Mouse (Mus musculus): ENCODE results near the gene Comp.

Comp gene

DNA sequence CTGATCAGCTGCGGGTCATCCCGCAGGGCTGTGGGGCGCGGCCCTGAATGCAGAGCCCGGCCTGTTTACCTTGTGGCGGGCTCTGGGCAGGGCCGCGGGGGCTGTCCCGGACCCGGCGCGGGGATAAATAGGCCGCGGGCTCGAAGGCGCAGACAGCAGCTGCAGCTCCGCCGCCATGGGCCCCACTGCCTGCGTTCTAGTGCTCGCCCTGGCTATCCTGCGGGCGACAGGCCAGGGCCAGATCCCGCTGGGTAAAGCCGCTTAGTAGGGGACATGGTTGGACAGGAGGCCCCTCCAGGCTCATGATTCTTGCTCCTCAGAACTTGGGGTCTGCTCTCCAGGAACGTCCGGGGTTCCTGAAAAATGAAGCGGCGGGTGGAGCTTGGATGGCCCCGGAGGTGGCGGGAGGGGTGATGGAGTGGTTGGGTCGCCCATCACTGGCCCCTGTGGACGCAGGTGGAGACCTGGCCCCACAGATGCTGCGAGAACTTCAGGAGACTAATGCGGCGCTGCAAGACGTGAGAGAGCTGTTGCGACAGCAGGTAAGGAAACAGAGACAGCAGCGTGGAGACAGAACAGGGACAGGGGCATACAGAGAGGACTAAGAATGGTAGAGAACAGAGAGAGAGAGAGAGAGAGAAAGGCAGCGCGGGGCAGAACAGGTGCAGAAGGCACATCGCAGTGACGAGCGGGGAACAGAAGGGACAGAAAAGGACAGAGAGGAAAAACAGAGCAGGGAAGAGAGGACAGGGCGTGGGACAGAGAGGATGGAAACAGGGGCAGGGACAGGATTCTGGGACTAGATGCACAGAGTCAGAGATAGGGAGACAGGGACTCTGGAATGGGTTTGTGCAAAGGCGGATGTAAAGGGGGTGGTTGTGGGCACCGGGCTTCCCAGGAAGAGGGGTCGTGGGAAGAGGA is at the start of gene Comp:
Gene Comp, plus strand, starts transcription at position 162 of the 921 bp plus-strand sequence.
- peak in 1 of 2 experiments; percentile 44 for DNase-seq

DNA sequence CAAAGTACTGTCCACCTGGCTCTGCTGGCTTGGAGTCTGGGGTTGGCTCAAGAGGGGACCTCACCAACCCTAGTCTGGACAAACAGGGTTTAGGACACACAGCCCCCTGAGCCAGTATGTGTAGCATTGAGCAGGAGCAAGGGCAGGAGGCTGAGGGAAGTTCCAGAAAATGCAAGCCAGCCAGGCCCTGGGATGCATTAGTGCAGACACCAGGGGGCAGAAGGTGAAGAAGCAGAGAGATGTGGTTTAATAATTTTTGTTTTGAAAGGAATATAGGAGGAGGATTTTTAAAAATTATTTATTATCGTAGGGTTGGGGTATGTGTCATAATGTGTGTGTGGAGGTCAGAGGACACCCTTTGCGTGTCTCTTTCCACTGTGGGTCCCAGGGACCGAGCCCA is 49.6 kb upstream of the Comp start:
- DNase-seq, result no peak

DNA sequence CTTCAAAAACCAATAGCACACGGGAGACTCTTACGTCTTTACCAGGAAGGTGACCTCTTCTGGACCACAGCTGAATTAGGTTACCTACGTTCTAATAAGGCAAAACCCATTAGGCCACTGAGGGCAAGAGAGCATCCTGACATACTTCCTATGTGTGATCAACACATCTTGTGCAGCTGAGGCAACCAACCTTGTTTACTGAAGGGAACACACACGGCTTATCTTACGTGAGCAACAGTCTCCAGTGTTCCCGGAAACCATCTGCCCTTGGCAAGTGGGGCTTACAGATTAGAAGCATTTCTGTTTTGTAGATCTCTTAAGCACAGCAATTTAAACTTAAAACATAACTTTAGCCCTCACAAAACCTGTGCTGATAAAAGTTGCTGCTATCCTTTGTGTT is 45.8 kb upstream of the Comp start:
- DNase-seq, result no peak

DNA sequence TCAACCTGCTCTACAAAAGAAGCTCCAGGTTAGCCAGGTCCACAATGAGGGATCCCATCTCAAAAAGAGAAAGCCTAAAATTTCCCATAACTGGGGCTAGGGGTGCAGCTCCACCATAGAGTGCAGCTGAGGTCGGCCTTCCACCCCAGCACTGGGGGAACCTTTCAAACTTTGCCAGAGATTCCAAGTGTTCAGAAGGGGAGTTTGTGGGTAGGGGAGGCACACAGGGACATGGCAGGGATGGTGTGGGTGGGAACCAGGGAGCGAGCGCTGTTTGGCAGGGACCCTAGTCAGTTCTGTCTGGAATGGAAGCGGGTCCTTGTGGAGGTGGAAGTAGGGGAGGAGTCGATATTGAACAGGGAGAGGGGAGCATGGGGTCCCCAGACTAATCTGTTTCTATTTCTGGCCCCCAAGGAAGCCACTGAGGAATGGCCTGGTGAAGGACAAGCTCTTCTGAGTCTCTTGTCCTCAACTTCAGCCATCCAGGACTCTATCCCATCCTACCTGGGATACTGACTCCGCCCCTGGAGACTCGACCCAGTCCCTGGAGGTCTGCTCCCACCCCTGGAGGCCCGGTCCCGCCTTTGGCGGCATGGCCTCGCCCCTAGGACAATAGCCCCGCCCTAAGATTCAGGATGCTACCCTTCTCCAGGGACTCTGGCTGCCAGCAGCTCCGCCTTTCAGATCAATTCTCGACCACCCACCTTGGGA is 44.1 kb upstream of the Comp start, which contains the start of gene Gdf1:
Gene Gdf1, plus strand, starts transcription at position 694 of the 711 bp plus-strand sequence.
- DNase-seq, result no peak

DNA sequence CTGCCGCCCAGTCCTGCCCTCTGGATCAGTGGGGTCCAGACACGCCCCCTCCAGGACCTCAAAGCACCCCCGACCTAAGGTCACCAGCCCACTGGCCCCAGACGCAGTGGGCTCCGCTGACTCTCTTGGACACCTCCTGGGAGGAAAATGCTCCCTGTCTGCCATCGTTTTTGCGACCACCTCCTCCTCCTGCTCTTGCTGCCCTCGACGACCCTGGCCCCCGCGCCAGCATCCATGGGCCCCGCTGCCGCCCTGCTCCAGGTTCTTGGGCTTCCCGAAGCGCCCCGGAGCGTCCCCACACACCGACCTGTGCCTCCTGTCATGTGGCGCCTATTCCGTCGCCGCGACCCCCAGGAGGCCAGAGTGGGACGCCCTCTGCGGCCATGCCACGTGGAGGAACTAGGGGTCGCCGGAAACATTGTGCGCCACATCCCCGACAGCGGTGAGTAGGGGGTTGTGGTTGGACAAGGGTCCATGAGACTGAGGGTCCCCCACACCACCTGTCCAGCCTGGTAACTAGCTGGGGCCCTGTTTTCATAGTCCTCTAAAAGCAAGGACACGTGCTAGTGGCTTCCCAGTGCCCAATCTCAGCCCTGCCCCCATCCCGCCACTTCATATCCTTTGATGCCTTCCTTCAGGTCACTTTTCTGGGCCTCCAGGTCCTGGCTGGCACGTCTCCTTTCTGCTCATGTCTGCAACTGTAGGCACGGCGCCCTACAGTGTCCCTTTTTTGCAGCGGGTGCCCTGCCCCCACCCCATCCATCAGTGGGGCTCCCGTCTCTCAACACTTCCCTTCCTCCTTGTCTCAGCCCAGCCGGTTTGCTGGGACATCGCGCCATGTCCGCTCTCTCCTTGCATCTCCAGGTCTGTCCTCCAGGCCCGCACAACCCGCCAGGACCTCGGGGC is 43.3 kb upstream of the Comp start:
- no peak for DNase-seq

DNA sequence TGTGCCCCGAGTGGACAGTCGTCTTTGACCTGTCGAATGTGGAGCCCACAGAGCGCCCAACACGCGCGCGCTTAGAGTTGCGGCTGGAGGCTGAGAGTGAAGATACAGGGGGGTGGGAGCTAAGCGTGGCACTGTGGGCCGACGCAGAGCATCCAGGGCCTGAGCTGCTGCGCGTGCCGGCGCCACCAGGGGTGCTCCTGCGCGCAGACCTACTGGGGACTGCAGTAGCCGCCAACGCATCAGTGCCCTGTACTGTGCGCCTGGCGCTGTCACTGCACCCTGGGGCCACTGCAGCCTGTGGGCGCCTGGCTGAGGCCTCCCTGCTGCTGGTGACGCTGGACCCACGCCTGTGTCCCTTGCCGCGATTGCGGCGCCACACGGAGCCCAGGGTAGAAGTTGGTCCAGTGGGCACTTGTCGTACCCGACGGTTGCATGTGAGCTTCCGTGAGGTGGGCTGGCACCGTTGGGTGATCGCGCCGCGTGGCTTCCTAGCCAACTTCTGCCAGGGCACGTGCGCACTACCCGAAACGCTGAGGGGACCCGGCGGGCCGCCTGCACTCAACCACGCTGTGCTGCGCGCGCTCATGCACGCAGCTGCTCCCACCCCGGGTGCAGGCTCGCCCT is 42.5 kb upstream of the Comp start:
- no peak for DNase-seq

DNA sequence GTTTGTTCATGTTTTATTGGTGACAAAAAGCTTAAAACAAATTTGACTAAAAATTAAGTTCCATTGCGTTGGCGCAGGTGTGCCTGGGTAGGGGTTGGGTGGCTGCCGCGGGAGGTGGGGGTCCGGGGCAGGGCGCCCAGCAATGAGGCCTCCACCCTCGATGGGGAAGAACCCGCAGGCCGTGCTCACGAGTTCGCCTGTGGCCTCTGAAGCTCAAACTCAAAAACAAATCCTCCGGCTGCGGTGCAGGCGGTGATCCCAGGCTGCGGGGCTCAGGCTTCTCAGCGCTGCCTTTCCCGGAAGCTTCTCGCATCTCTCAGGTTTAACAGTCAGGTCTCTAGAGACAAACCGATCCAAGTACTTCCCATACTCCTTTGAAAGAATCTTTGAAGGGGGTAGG is 41.8 kb upstream of the Comp start:
- DNase-seq, result no peak

DNA sequence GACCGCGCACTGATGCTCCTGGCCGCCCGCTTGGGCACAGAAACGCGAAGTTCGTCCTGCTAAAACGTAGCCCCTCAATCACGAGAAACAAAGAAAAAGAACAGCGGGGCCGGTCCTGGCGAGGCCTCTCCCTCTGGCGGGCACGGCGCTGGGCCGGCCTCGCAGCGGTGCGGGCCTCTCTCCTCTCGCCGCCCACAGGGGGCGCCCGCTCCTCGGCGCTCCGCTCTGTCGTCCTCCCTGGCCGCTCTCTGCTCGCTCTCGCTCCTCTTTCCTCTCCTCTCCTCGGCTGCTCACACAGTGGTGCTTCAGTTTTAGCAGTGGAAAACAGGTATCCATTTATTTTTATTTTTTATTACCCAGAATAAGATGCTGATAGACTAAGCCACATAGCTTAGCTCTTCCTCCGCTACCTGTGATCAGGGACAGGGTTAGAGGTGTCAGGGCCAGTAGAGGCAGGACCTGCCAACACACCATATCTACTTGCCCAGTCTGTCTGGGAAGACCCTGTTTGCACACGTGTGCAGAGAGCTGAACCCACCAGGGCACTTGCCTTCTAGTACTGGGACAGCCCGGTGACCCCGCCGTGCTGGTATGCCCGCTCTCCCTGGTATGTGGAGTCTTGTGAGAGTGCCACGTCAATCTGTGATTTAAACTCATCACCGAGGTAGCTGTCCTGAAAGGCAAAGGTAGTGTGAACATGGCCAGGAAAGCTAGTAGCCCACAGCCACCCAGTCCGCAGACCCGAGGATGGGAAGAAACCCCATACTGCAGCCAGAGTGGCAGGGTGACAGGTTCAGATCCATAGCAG is 41.1 kb upstream of the Comp start:
- DNase-seq, result peak; percentile 47 to 62

DNA sequence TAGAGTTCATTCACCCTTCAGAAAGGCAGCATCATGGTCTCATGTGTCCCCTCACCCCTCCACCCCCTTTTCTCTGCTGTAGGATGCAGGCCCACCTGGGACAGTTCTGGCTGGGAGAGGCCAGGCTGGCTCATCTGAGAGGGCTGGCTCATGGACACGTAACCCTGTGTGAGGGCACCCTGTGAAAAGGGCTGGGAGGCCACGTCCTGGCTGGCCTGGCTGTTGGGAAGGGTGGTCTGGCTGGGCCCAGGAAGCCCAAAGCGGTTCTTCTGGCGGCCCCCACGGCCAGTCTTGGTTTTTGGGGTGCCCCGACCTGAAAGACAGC is 40.5 kb upstream of the Comp start:
- DNase-seq, result no peak

DNA sequence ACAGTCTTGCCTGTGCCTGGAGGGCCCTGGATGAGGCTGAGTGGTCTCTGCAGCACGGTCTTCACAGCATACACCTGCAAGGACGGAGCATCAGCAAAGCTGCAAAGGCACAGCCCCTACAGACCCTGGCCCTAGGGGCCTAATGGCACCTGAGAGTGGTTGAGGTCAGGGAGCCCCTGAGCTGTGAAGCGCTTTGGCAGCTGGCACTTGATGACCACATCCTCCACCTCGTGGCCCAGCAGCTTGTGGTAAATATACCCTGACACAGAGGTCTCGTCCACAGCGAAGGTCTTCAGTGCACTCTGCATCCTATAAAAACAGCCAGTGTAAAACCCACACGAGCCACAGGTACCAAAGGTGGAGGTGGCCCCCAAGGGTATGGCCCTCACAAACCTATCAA is 34.4 kb upstream of the Comp start:
- DNase-seq, result no peak

DNA sequence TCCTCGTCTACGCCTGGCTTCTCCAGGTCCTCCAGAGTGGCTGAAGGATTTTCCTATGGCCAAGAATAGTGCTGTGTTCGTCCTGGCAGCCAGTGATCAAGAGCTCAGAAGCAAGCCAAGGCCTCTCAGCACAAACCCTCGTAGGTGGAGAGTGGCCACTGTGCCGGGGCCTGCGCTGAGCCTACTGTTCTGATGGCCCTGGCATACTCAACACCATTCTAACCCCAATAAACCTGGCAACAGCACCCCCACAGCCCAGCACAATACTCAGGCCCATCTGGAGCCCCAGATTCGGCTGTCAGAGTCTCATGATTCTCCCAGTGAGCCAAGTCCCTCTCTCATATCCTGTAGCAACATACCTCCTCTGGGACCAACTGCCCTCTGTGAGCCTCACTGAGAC is 32.7 kb upstream of the Comp start:
- DNase-seq, result no peak

DNA sequence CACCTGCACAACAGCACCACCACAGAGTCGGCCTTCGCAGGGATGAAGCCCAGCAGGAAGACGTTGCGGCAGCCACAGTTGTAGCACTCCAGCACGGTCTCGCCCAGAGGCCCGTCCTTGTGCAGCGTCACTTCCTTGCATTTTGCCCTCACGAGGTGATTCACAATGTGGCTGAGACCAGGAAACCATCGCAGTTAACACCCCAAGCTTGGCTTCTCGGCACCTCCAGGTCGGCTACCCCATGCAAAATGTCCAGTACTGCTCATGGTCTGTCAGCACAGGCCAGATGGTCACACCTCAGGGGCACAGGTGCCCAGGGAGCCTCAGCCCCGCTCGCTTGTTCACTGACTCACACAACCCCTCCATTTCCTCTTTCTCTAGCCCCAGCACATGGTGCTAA is 31.4 kb upstream of the Comp start:
- no peak for DNase-seq

DNA sequence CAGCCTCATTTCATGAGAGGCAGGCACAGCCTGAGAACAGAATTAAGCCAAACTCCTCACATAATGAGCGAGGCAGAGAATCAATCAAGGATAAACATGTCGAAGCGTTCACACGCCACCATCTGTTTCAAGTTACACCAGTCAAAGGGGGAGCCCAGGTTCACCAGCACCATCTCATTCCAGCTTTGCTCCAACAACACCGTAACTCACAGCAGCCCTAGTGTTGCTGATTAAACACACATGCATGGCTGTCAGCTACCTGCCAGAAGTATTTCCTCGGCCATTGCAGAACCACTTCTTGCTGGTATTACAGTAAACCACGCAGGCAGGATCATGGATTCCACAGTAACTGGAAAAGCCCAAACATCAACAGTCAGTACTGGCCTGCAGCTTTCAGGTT is 30.3 kb upstream of the Comp start:
- DNase-seq, result no peak

DNA sequence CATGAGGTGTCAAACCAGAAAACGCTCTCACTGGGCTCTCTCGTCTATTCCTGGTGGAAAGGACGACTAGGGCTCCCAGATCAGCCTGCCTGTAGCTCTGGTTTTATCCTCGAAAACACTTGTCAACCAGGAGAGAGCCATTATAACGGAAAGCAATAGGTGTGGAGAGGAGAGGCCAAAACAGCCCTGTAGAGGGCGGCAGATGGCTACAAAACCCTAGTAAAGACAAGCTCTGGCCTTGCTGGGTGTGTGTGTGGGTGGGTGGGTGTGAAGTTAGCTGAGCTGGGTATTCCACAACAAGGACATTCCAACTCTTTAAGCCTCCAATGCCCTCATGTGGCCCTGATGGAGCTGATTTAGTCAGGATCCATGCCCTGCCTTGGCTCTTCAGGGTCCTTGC is 29.7 kb upstream of the Comp start:
- peak in 1 of 2 experiments; percentile 48 for DNase-seq

DNA sequence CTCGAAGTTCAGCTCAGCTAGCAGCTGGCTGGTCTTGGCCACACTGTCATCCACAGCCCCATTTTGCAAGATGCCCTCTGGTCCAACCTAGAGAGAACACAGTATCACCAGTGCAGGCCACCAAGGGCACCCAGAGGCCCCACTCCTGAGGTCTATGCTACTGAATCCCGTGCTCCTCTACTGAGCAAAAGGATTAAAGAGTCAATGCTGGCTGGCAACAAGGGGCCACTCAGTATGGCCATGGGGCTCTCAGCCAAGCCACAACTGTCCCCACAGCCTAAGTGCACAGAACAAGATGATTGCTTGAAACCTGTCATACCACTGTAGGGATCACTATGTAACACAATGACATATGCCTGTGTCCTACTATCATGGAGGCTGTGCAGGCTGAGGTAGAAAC is 29.1 kb upstream of the Comp start:
- no peak for DNase-seq

DNA sequence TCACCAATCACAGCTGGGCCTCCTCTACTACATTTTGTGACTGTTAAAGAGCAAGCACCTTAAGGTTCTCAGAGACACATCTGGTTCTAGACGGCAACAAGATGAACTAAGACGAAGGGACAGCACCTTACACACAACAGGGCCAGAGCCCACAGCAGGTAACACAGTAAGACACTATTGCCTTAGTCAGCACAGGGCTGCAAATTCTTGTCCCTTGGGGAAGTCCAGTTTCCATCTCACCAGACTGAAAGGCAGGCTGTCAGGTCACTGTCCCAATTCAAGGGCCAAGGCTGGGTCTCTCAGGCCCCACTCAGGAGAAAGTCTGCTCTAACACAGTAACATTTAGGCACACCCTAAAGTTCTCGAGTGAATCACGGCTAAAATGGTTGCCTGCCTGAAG is 25.9 kb upstream of the Comp start:
- DNase-seq, result no peak

DNA sequence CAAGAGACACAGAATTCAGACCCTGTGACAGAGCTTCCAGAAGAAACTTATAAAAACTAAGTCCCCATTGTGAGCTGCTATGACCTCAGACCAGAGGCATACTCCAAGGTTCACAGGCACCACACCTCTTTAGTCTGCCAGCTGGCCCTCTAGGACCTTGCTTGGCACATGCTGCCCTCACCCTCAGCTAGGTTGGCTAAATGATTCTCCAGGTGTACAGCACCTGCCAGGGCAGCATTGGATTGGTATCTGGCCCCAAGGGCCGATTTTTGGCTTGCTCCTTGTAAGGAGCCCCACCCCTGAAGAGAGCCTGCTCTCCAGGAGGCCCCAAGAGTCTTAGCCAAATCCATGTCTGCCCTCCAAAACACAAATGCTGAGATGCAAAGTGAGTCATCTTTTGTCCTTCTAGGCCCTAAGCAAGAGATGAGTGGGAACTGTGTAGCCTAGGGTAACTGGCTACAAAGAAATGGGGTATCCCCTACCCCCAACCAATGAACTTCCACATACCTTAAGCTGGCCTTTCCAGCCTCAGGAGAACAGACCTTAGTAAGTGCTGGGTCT is 25.4 kb upstream of the Comp start:
- DNase-seq, result peak; percentile 47 to 80

DNA sequence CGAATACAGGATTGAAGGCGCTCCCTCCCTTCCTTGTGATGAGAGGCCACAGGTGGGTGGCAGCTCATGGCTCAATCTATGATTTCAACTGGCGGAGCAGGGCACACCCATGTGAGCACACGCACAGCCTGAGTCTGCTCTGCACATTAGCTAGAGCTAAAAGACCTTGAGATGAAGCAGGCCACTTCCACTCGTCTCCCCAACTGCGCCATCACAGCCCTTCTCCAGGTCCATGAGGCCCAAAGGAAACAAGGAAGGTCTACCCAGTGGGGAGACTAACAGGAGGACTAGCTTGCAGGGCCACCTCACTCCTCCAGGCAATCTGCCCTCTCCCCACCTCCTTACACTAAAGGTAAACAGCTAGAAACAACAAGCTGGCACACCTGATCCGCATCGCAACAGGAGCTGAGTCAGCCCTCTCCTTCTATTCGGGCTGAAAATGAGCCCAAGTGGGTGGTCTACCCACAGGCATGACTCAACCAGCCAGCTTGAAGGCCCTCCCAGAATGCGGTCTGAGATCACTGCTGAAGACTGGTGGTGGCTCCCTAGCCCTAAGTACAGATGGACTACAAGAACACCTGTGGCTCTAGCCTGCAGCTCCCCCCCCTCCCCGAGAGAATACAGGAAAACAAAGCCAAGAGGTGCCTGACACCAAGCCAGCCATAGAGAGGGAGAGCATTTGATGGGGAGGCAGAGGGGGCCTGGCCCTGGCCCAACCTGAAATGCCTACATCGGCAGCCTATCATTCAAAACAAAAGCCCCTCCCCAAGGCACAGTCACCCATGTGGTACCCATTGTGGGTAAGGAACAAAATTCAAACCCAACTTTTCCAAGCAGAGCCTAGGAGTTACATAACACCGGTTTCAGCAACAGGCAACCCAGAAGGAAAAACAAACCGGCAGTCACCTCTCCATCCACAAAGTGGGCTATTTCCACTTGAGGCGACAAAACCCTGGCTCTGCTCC is 22.0 kb upstream of the Comp start:
- DNase-seq, result no peak

DNA sequence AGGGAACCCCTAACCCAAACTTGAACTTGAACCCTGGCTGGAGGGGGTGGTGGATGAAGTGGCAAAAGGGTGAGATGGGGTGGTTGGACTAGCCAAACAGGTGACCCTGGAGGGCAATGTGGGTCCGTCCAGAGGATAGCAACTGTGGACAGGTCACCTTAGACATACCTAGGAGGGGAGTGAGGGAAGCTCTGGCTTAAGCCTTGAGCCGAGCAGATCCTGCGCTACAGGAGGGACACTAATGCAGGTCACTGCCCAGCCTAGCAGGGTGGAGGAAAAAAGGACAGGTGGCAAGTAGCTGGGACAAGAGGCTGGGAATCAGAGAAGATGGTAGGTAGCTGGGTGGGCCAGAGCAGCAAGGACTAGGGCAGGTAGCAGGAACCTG is 21.4 kb upstream of the Comp start:
- DNase-seq, result no peak

DNA sequence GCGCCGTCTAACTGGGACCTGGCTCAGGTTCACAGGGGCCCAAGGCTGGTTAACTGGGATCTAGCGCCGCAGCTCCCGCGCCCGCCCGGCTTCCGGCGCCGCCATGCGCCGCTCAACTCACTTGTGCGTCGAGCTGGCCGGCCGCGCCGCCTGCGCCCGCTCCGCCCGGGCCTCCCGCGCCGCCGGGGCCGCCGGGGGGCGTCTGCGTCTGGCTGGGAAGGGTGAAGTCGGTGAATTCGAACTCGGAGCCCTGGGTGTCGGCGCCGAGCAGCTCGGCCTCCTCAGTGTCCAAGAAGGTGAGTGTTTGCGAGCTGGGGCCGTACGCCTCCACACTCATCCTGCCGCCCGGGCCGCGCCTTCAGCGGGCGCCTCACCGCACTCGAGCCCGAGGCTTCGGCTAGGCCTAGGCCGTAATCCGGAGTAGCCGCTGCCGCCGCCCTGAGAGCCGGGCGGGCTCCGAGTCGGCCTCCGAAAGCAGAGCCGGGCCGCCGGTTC is 20.7 kb upstream of the Comp start:
- peak; percentile 37 to 62 for DNase-seq
